Mouse (Mus musculus): ENCODE results near the gene Smim20. TPM values are rescaled to one million over a fixed set of nuclear protein-coding genes. Genes with fewer than 3 reads are reported as not detected.

Gene Smim20
- 45.6 TPM for polyA plus RNA-seq (2014; fragmentation: Illumina TruSeq; extraction: RNeasy Lipid Tissue Mini Kit (QIAGEN cat#74804); ENCODE audit: insufficient read depth, low read depth, low replicate concordance)

DNA sequence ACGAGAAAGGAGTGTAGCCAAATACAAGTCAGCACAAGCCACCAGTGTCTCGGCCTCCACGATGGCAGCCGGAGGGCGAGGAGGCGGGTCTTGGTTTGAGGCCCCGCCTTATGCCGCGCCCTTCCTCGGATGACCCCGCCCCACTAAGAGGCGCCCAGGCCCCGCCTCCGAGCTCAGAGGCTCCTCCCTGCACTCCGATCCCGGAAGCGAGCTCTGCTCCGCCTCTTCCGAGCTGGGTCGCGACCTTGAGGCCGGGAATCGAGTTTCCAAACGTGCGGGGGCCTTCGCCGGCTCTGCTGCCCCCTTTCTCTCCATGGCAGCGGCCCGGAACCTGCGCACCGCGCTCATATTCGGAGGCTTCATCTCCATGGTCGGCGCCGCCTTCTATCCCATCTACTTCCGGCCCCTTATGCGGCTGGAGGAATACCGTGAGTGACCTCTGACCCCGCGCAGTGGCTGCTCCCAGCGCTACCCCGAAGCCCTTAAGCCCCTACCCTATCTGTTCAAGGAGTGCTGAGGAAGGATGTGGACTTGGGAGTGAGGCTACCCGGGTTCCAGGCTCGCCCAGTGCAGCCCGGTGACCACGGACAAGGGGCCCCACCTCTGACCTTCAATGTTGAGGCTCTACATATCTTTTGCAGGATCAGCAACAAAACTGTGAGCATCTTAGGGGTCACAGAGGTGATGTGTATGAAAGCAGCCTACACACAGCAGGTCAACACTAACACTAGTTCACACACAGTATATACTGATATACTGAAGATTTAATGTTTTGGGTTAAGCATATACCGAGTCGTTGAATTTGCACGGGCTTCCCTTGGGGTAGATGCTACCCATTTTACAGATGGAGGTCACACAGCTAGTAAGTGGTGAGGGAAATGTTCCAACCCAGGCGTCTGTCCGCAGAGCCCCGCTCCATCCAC is at the start of gene Smim20:
Gene Smim20, plus strand, starts transcription at position 153 of the 923 bp plus-strand sequence.

Other genes with a start within 250 kb of the Smim20 start
- 453 TPM for gene Slc34a2, start 229.0 kb upstream of the Smim20 start, polyA plus RNA-seq (2014; fragmentation: Illumina TruSeq; extraction: RNeasy Lipid Tissue Mini Kit (QIAGEN cat#74804); ENCODE audit: insufficient read depth, low read depth, low replicate concordance)
- 1.1 TPM for gene Sel1l3, start 53.2 kb upstream of the Smim20 start, polyA plus RNA-seq (2014; fragmentation: Illumina TruSeq; extraction: RNeasy Lipid Tissue Mini Kit (QIAGEN cat#74804); ENCODE audit: insufficient read depth, low read depth, low replicate concordance)
- gene Rbpj, start 199.1 kb downstream of the Smim20 start, polyA plus RNA-seq (2014; fragmentation: Illumina TruSeq; extraction: RNeasy Lipid Tissue Mini Kit (QIAGEN cat#74804); ENCODE audit: insufficient read depth, low read depth, low replicate concordance) = 15.2 TPM

Measured in lung, adult 10 weeks (tissue).